Mouse (Mus musculus) c-Kit-negative CD71-positive TER-119-positive erythroid progenitor cells, embryonic 14.5 days (primary cell): Measurements from ENCODE around the gene Endod1.

ENCODE experiments used
- DNase-seq: peaks from one replicate; pipeline ENCODE4 v3.0.0-alpha.2; 2013; ENCODE audit warnings: low read depth, low spot score

The Endod1 gene

DNA sequence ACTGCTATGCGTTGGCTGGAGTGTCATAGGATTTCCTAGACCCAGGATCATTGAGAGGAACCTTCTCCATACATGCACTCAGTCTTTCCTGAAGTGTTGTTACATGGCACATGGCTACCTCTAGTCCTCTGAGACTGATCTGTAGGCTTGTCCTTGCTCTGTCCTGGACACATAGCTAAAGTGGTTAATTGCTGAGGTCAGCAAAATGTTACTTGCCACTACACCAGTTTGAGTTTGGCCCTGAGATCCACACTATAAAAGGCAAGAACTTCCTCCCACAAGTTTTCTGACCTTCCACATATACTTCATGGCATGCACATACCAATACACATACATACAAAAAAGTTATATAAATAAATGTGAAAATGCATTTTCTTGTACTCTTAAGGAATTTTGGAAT, 64.7 kb downstream of the Endod1 start:
- no peak for DNase-seq

DNA sequence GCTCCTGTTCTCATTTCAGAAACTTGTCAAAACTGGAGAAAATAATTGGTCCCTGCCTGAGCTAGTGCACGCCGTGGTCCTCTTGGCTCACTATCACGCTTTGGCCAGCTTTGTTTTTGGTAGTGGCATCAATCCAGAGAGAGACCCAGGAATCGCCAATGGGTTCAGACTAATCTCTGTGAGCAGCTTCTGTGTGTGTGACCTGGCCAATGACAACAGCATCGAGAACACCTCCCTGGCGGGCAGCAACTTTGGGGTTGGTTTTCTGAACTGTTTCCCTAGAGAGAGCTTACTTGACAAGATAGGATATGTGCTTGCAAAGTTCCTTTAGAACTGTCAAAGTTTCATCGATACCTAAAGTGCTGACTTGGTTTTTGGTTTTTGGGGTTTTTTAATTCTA, 66.8 kb downstream of the Endod1 start:
- DNase-seq = no peak

DNA sequence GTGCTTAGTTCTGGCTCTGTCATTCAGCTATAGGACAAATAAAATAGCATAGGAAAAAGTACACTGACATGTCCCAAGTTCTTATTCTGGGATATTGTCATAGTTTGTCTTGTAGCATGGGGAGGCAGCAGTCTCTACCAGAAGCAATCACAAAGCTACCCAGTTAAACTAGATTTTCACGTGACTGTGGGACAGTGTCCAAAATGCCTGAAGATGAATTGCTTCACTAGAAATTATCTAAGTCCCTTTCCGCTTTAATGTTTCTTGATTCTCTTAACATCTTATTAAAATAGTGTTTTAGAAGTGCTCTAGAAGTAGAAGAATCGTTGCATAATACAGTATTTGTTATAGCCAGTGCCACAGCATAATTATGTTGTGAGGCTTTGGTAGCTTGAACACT, 67.3 kb downstream of the Endod1 start:
- no peak for DNase-seq

DNA sequence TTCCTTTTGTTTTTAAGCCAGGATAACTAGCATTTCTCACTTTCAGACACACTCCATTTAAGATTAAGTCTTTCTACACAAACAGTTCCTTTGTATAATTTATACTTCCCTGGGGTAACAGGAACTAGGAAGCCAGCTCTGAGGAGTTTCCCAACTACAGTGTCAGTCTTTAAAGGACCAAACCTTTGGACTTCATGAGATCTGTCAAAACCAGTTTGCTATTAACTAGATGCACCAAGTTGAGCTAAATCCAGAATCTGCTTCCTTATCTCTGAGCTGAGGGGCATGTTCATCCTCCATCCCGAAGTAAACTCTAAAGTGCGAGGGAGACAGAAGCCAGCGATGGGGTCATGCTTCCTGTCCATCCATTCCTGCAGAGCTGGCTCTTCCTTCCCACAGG, 74.0 kb downstream of the Endod1 start:
- no peak for DNase-seq

DNA sequence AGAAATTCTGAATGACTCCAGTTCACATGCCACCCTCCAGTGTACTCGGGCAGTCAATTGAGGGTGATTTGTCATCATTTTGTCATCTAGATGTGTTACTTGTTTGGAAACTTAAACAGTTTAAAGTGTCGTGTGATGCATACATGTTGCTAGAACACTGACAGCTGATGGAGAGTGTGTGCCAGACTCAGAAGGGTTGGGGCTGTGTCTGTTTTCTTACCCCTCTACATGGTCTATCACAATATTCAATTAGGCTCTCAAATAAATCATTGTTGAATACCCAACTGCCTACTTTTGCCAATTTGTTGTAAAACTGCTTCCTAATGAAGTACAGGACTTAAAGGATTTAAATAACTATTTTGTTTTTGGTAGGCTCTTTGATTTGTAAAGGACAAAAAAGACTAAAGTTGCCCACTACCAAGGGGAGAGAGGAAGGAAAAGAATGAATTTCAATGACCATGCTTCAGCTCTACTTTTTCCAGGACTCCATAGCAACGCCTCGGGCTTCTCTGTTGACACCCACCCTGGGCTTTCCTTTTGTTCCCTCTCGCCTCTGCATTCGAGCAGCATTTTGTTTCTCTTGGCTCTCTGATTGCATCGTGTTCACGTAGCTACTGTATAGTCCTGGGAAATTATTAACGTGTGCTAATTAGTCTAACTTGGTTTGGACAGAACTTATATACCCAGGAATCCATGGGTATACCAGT, 76.9 kb downstream of the Endod1 start:
- no peak for DNase-seq
